Mouse (Mus musculus): ENCODE measurements around the gene Nrg4.

DNA sequence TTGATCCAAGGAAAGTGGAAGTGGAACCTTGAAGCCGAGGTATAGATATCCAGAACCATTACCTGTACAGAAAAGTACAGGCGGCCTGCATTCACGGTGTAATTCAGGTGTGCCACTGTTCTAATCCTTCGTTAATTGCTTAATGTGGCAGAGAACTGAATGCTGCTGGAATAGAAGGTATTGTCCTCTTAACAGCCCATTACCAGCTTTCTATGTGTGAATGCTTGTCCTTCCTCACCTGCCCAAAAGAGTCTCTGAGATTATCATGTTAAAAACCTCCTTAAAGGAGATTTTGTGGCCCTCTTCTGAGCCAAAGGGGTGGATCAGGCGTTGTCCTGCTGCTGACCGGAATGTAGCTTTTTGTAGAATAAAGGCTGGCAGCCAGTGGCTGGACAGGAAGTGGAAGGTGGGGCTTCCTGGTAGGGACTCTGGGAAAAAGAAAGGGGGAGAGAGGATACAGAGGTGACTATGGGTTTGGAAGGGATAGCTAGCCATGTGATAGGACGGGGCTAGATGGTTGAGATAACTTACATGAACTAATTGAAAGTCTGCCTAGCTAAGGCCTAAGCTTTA lies 101.4 kb downstream of the Nrg4 start:
- TF ChIP-seq POLR2A (IDR thresholded peaks at IDR 0.05; ENCODE audit: insufficient read length, low read depth) (no peak), USF1 (IDR thresholded peaks at IDR 0.05; ENCODE audit: low read depth) (no peak), TCF3 (IDR thresholded peaks at IDR 0.05; ENCODE audit: insufficient read length, low read depth) (no peak), CEBPB (IDR thresholded peaks at IDR 0.05; ENCODE audit: insufficient read depth, poor library complexity, severe bottlenecking) (no peak), MYOG (IDR thresholded peaks at IDR 0.05; ENCODE audit: control insufficient read depth in 1 of 3, insufficient read depth in 1 of 3, insufficient read length in 2 of 3, low read depth in 2 of 3) (no peak), MAX (IDR thresholded peaks at IDR 0.05; ENCODE audit: low read depth) (no peak), E2F4 (IDR thresholded peaks at IDR 0.05; ENCODE audit: insufficient read depth) (no peak), TCF12 (IDR thresholded peaks at IDR 0.05; ENCODE audit: insufficient read depth, poor library complexity, severe bottlenecking) (no peak), POLR2AphosphoS2 (IDR thresholded peaks at IDR 0.05; ENCODE audit: insufficient read length, low read depth) (no peak), SRF (IDR thresholded peaks at IDR 0.05; ENCODE audit: control insufficient read depth, insufficient read length, low read depth) (no peak), MYOD1 (IDR thresholded peaks at IDR 0.05; ENCODE audit: control insufficient read depth in 1 of 3, insufficient read length in 2 of 3, low read depth in 2 of 3) (no peak), REST (IDR thresholded peaks at IDR 0.05; ENCODE audit: insufficient read depth, insufficient read length) (no peak)
